Mouse (Mus musculus): Measurements from ENCODE around the gene Aqp3.
"Not testable (repeated sequence)": the region's sequence is repeated elsewhere in the genome, so short reads cannot be mapped to it uniquely, and the experiment has no call there.

DNA sequence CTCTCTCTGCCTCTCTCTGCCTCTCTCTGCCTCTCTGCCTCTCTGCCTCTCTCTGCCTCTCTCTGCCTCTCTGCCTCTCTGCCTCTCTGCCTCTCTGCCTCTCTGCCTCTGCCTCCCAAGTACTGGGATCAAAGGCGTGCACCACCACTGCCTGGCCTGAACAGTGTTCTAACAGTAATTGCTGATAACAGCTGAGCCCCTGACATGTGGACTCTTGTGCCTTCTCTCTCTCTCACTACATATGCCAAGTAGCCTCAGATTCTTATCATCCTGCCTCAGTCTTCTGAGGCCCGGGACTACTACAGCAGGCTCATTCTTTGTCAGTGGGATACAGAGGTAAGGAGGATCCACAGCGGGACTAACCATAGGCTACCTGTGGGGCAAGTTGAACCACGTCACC lies 15.2 kb downstream of the Aqp3 start:
- TF ChIP-seq JUND (conservative IDR thresholded peaks at IDR 0.05; ENCODE audit: low read depth, low read length); EP300 (IDR thresholded peaks at IDR 0.05; ENCODE audit: low read length); TBP (conservative IDR thresholded peaks at IDR 0.05; ENCODE audit: low read depth, low read length); ZKSCAN1 (IDR thresholded peaks at IDR 0.05; ENCODE audit: borderline replicate concordance, low read depth, low read length); CTCF (conservative IDR thresholded peaks at IDR 0.05 in 1 of 2, IDR thresholded peaks at IDR 0.05 in 1 of 2; ENCODE audit: low read depth in 2 of 2, low read length in 2 of 2); CHD2 (IDR thresholded peaks at IDR 0.05; ENCODE audit: low read length); MAFK (IDR thresholded peaks at IDR 0.05; ENCODE audit: insufficient replicate concordance, low read length); IRF4 (IDR thresholded peaks at IDR 0.05; ENCODE audit: low read depth, low read length): not testable (repeated sequence)

Measured in CH12.LX (cell line).